Mouse (Mus musculus) CH12.LX (cell line): ENCODE data around the gene Gtdc1. TPM values are rescaled to one million over a fixed set of nuclear protein-coding genes. Genes with fewer than 3 reads are reported as not detected.
A peak's percentile ranks its signal among the peaks of the same experiment; 100 is the strongest.

Experiments
- DNase-seq: peaks from one replicate; pipeline ENCODE4 v3.0.0-alpha.2; 2013; ENCODE audit errors: extremely low read depth
- H3K27ac ChIP-seq: 2 replicates; pipeline ENCODE4 v1.5.1; 2012; ENCODE audit warnings: low read depth, mild to moderate bottlenecking, control low read depth, moderate library complexity; ENCODE audit not compliant: insufficient read depth
- H3K27me3 ChIP-seq: replicated peaks from 2 replicates; pipeline ENCODE3; 2012; ENCODE audit warnings: inconsistent platforms
- H3K36me3 ChIP-seq, 2 experiments: replicated peaks in 1 of 2; 2 replicates each; pipeline versions ENCODE3 to v1.6.1; 2012; ENCODE audit warnings: inconsistent platforms in 1 of 2, low read length in 1 of 2, mild to moderate bottlenecking in 1 of 2, mixed read lengths in 1 of 2, moderate library complexity in 1 of 2; ENCODE audit not compliant: control insufficient read depth in 1 of 2, insufficient read depth in 1 of 2
- H3K4me1 ChIP-seq, 2 experiments: 2 replicates each; pipeline ENCODE4 v1.6.1; 2012; ENCODE audit warnings: inconsistent platforms in 1 of 2, moderate library complexity in 1 of 2; ENCODE audit not compliant: insufficient read depth in 2 of 2, control insufficient read depth in 1 of 2
- H3K4me2 ChIP-seq: 2 replicates; pipeline ENCODE4 v1.6.1; 2012; ENCODE audit warnings: low read depth, mild to moderate bottlenecking, control low read depth; ENCODE audit not compliant: poor library complexity, insufficient read depth, severe bottlenecking
- H3K4me3 ChIP-seq, 3 experiments: fragments of 150-350 bp in 1 of 3; sonication (generic) in 1 of 3; replicated peaks in 1 of 3; 2 replicates each; pipeline versions ENCODE3 to v1.5.1; 2011 to 2012; ENCODE audit warnings: low read depth in 2 of 3, low read length in 2 of 3, mild to moderate bottlenecking in 2 of 3, moderate library complexity in 2 of 3, control low read depth in 1 of 3, improper control_type of control experiment in 1 of 3, inconsistent platforms in 1 of 3, mixed read lengths in 1 of 3; ENCODE audit not compliant: poor library complexity in 1 of 3
- H3K79me2 ChIP-seq: replicated peaks from 2 replicates; pipeline ENCODE4 v1.6.1; 2012; ENCODE audit warnings: mild to moderate bottlenecking, moderate library complexity; ENCODE audit not compliant: control insufficient read depth, poor library complexity, insufficient read depth, severe bottlenecking; ENCODE audit errors: extremely low read depth
- H3K9ac ChIP-seq: 2 replicates; pipeline ENCODE4 v1.6.1; 2012; ENCODE audit warnings: low read depth, mild to moderate bottlenecking, control low read depth, moderate library complexity; ENCODE audit not compliant: insufficient read depth
- H3K9me3 ChIP-seq: replicated peaks from 2 replicates; pipeline ENCODE3; 2012; ENCODE audit warnings: low read length, inconsistent platforms, mixed read lengths
- CHD2 ChIP-seq: IDR thresholded peaks from 2 replicates; pipeline ENCODE4 v1.6.1; 2011; ENCODE audit warnings: low read length, improper control_type of control experiment
- CTCF ChIP-seq, 2 experiments: IDR thresholded peaks in 1 of 2; conservative IDR thresholded peaks in 1 of 2; 2 replicates each; pipeline ENCODE4 v1.5.1; 2011 to 2012; ENCODE audit warnings: low read depth in 2 of 2, low read length in 2 of 2, improper control_type of control experiment in 1 of 2, inconsistent platforms in 1 of 2, mild to moderate bottlenecking in 1 of 2, moderate library complexity in 1 of 2
- ELF1 ChIP-seq: IDR thresholded peaks from 2 replicates; pipeline ENCODE4 v1.6.1; 2014; ENCODE audit warnings: low read depth, mild to moderate bottlenecking, inconsistent platforms, low read length, improper control_type of control experiment
- EP300 ChIP-seq: IDR thresholded peaks from 2 replicates; pipeline ENCODE4 v1.6.1; 2011; ENCODE audit warnings: low read length, improper control_type of control experiment
- ETS1 ChIP-seq: conservative IDR thresholded peaks from 2 replicates; pipeline ENCODE4 v1.6.1; 2012; ENCODE audit warnings: low read depth, mild to moderate bottlenecking, inconsistent platforms, low read length, improper control_type of control experiment, moderate library complexity
- IRF4 ChIP-seq: IDR thresholded peaks from 2 replicates; pipeline ENCODE4 v1.6.1; 2014; ENCODE audit warnings: low read depth, mild to moderate bottlenecking, inconsistent platforms, low read length, improper control_type of control experiment
- JUN ChIP-seq: IDR thresholded peaks from 2 replicates; pipeline ENCODE4 v1.6.1; 2011; ENCODE audit warnings: low read depth, mild to moderate bottlenecking, low read length, improper control_type of control experiment, moderate library complexity; ENCODE audit not compliant: insufficient read depth
- JUND ChIP-seq: conservative IDR thresholded peaks from 2 replicates; pipeline ENCODE4 v1.6.1; 2011; ENCODE audit warnings: low read depth, low read length, improper control_type of control experiment
- KAT2A ChIP-seq: IDR thresholded peaks from 2 replicates; pipeline ENCODE4 v1.6.1; 2012; ENCODE audit warnings: low read length, improper control_type of control experiment, inconsistent platforms; ENCODE audit not compliant: insufficient replicate concordance
- MAFK ChIP-seq: IDR thresholded peaks from 2 replicates; pipeline ENCODE4 v1.6.1; 2011; ENCODE audit warnings: low read length, improper control_type of control experiment; ENCODE audit not compliant: insufficient replicate concordance
- MAX ChIP-seq: IDR thresholded peaks from 2 replicates; pipeline ENCODE4 v1.6.1; 2011; ENCODE audit warnings: low read length, improper control_type of control experiment
- MAZ ChIP-seq: IDR thresholded peaks from 2 replicates; pipeline ENCODE4 v1.6.1; 2012; ENCODE audit warnings: low read depth, mild to moderate bottlenecking, inconsistent platforms, low read length, improper control_type of control experiment, moderate library complexity
- MEF2A ChIP-seq: IDR thresholded peaks from 2 replicates; pipeline ENCODE4 v1.6.1; 2014; ENCODE audit warnings: low read depth, mild to moderate bottlenecking, inconsistent platforms, low read length, improper control_type of control experiment, borderline replicate concordance
- NELFE ChIP-seq: IDR thresholded peaks from 2 replicates; pipeline ENCODE4 v1.6.1; 2011; ENCODE audit warnings: low read depth, low read length, improper control_type of control experiment
- PAX5 ChIP-seq: IDR thresholded peaks from 2 replicates; pipeline ENCODE4 v1.6.1; 2012; ENCODE audit warnings: low read length, inconsistent platforms, mixed read lengths
- SIN3A ChIP-seq: IDR thresholded peaks from 2 replicates; pipeline ENCODE4 v1.6.1; 2012; ENCODE audit warnings: low read length, improper control_type of control experiment, inconsistent platforms
- SMC3 ChIP-seq: IDR thresholded peaks from 2 replicates; pipeline ENCODE4 v1.6.1; 2011; ENCODE audit warnings: low read depth, low read length, improper control_type of control experiment
- TBP ChIP-seq: conservative IDR thresholded peaks from 2 replicates; pipeline ENCODE4 v1.6.1; 2011; ENCODE audit warnings: low read depth, low read length, improper control_type of control experiment
- TCF12 ChIP-seq: IDR thresholded peaks from 2 replicates; pipeline ENCODE4 v1.6.1; 2014; ENCODE audit warnings: low read depth, mild to moderate bottlenecking, inconsistent platforms, low read length, improper control_type of control experiment
- UBTF ChIP-seq: IDR thresholded peaks from 2 replicates; pipeline ENCODE4 v1.6.1; 2012; ENCODE audit warnings: low read depth, mild to moderate bottlenecking, inconsistent platforms, low read length, improper control_type of control experiment, moderate library complexity
- ZKSCAN1 ChIP-seq: IDR thresholded peaks from 2 replicates; pipeline ENCODE4 v1.6.1; 2012; ENCODE audit warnings: low read depth, inconsistent platforms, low read length, improper control_type of control experiment, borderline replicate concordance
- dilution Hi-C: fragments of 300-500 bp; cut with MboI; formaldehyde crosslinking; loops from 2 replicates; pipeline ENCODE4 v1.14.3; 2020; ENCODE audit warnings: low sequenced_read_pairs; ENCODE audit not compliant: extremely low pct_unique_long_range_greater_than_20kb, extremely low pct_ligation_motif_present
- in situ Hi-C: fragments of 300-500 bp; cut with MboI; formaldehyde crosslinking; loops from 3 replicates; pipeline ENCODE4 v1.14.3; 2019; ENCODE audit warnings: low sequenced_read_pairs, low pct_ligation_motif_present, low pct_unique_long_range_greater_than_20kb, mixed read lengths
- polyA plus RNA-seq: library from polyadenylated mRNA; unstranded; fragments of >175 nt; gene quantifications from 2 replicates; pipeline ENCODE4 v1.2.1, GENCODE M21; 2012; ENCODE audit warnings: low read depth; ENCODE audit not compliant: insufficient read length
- total RNA-seq, 2 experiments: library from RNA; depleted of rRNA; stranded (reverse); fragments of 300-350 nt in 1 of 2; fragments of >200 nt in 1 of 2; gene quantifications; 2 replicates each; pipeline ENCODE4 v1.2.3; 2012 to 2014

Gene Gtdc1
- total and polyA plus RNA-seq, 3 experiments: 11.1 to 18.2 (median 15.8) TPM

DNA sequence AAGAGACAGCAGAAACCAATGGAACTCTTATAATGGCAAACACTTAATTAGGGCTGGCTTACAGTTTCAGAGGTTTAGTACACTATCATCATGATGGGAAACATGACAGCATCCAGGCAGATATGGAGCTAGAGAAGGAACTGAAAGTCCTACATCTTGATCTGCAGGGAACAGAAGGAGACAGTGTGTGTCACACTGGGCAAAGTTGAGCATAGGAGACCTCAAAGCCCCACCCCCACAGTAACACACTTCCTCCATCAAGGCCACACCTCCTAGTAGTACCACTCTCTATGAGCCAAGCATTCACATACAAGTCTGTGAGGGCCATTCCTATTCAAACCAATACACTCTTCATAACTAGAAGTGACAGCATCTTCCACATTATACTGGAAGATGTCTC is 109.7 kb downstream of the Gtdc1 start:
- Histone ChIP-seq H3K27ac (no peak overlapping the region), H3K79me2 (peaks cover 2% of the 10 kb centered on the region; the same call in 1 of the 2 replicates), H3K9ac (no peak overlapping the region)
- in situ Hi-C loops: no loop called here
- dilution Hi-C loops: no loop called here
- TF ChIP-seq TCF12 (0 out of 2 replicates have a peak, but pooled peaks have one; percentile 19), MAZ (no peak), TBP (no peak), SMC3 (no peak), KAT2A (no peak), UBTF (no peak), EP300 (peak; percentile 56; the same call in 1 of the 2 replicates), PAX5 (no peak), SIN3A (0 out of 2 replicates have a peak, but pooled peaks have one; percentile 36), MEF2A (no peak), JUND (no peak), NELFE (no peak), CHD2 (peak; percentile 68), ELF1 (0 out of 2 replicates have a peak, but pooled peaks have one; percentile 25), JUN (no peak), ETS1 (no peak), CTCF (conservative IDR thresholded peaks at IDR 0.05 in 1 of 2, IDR thresholded peaks at IDR 0.05 in 1 of 2; ENCODE audit: low read depth in 2 of 2, low read length in 2 of 2) (no peak), MAX (0 out of 2 replicates have a peak, but pooled peaks have one; percentile 31), IRF4 (peak; percentile 54; the same call in 1 of the 2 replicates), MAFK (no peak)
- TF ChIP-seq, all 38 proteins: peak for 7
- Histone ChIP-seq H3K36me3 (peaks cover 0 to 2% of the 10 kb centered on the region in 2 experiments), H3K4me1 (peaks cover 7 to 8% of the 10 kb centered on the region in 2 experiments), H3K27me3 (no peaks in the 10 kb centered on the region), H3K4me3 (no peak overlapping the region), H3K9me3 (no peaks in the 10 kb centered on the region), H3K4me2 (no peak overlapping the region)
- peak; percentile 63 for DNase-seq

DNA sequence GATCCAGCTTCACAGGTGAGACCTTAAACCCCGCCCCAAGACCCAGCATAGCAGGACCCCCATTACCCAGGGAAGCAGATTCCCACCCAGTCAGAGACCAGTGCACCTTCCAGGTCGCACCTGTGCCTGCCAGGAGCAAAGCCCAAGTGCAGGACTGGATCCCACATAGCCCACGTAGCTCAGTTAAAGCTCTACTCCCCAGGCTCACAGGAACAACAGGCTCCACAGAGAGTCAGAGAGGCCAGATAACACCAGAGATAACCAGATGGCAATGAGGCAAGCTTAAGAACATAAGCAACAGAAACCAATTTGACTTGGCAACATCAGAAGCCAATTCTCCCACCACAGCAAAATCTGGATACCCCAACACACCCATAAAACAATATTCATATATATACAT is 113.7 kb downstream of the Gtdc1 start:
- H3K36me3 ChIP-seq: peaks cover 0 to 1% of the 10 kb centered on the region in 2 experiments
- no peak overlapping the region for H3K4me3 ChIP-seq
- no peak for TF ChIP-seq ZKSCAN1
- H3K9me3 ChIP-seq: no peaks in the 10 kb centered on the region
- dilution Hi-C loops: no loop called here
- in situ Hi-C loops: no loop called here
- no peaks in the 10 kb centered on the region for H3K27me3 ChIP-seq
- no peaks in the 10 kb centered on the region; the same call in 1 of the 2 replicates for H3K79me2 ChIP-seq
- H3K27ac ChIP-seq: no peak overlapping the region
- no peak overlapping the region for H3K9ac ChIP-seq
- no peak overlapping the region for H3K4me2 ChIP-seq
- peaks cover 7 to 8% of the 10 kb centered on the region in 2 experiments for H3K4me1 ChIP-seq
- no peak for DNase-seq
